Mouse (Mus musculus): ENCODE data around the gene Cux1.

DNA sequence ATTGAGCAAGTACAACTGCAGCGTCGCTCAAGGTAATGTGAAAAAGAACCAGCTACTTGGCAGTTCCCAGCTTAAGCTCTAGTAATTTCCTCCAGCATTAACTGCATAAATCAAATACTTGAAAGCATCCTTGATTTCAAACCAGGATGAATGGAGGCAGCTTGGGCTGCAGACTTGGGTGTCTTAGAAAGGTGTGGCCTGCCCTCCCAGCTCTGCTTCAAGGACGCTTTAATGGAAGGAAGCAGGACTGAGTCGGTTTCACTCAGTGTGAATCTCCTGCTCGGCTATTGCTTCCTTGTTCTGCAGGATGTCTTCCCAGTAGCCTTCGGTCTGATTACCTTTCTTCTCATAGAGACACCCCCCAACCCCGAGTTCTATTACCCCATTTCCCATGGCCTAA, 6.6 kb downstream of the Cux1 start:
- TF ChIP-seq CTCF (IDR thresholded peaks at IDR 0.05; ENCODE audit: insufficient read depth, low read depth, low read length) (no peak), POLR2A (IDR thresholded peaks at IDR 0.05; ENCODE audit: insufficient read depth, low read depth, low read length) (no peak)

Measured in olfactory bulb, adult 2 months (tissue).